Mouse (Mus musculus): ENCODE data around the gene Hist2h2ab.
A peak's percentile ranks its signal among the peaks of the same experiment; 100 is the strongest.
"Not testable (repeated sequence)": the region's sequence is repeated elsewhere in the genome, so short reads cannot be mapped to it uniquely, and the experiment has no call there.

Gene Hist2h2ab

DNA sequence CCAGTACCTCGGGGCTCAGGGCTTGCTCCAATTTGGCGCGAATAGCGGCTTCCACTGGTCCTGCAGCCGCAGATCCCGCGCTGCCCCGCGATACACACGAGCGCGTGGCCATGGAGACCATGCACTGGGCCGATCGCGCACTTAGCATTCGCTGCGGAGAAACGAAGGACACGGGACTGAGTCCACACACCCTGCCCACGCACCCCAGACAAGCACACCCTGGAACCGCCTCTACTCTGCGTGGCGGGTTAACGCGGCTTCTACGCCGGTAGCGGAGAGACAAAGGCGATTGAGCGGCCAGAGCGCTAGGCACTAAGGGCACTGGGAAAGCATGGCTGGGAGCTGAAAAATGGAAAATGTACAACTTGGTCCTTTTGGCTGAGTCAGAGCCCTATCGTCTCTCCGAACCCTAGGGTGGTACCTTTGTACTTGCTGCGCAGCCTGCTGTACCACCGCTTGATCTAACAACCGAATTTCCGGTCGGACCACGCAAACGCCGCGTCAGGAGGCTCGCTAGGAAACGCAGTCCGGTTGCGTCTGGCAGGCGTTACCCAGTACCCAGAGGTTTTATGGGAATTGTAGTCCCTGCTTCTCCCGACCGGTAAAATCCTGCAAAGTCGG is 22.4 kb upstream of the Hist2h2ab start:
- peak; percentile 84 for DNase-seq (ENCODE audit: extremely low spot score, low spot score)

DNA sequence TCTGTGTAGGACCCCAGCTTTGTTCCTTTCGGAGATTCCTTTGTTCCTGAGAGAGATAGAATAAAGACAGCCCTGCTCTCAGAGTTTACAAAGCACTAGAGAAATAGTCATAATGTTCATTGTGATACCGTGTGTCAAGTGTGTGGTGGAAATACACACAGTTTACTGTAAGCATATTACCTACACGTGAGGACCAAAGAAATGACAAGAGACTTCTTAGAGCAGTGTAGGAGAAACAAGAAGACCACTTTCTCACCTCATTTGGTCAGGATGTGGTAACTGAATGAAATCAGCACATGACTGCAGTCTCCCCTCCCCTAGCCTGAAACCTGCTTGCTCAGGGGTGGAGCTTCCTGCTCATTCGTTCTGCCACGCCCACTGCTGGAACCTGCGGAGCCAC is 21.5 kb upstream of the Hist2h2ab start:
- no peak for DNase-seq (ENCODE audit: extremely low spot score, low spot score)

DNA sequence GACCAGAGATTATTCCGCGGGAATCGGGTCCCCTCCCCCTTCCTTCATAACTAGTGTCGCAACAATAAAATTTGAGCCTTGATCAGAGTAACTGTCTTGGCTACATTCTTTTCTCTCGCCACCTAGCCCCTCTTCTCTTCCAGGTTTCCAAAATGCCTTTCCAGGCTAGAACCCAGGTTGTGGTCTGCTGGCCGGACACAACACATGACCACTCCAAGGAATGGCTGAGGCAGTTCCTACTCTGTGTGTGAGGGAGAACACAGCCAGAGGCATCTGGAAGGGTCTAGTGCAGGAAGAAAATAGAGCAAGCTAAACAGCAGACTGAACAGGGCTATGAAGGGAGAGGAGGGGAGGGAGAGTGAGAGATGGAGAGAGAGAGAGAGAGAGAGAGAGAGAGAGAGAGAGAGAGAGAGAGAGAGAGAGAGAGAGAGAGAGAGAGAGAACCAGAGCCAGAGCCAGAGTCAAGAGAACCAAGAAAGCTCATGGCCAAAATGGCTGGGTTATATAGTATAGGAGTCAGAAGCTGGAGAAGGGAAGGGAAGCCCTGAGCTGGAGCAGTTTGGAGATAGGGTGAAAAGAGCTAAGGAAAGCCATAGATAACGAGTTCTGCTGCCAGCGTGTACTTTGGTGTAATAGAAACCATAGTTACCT is 20.9 kb upstream of the Hist2h2ab start:
- not testable (repeated sequence) for DNase-seq (ENCODE audit: extremely low spot score, low spot score)

DNA sequence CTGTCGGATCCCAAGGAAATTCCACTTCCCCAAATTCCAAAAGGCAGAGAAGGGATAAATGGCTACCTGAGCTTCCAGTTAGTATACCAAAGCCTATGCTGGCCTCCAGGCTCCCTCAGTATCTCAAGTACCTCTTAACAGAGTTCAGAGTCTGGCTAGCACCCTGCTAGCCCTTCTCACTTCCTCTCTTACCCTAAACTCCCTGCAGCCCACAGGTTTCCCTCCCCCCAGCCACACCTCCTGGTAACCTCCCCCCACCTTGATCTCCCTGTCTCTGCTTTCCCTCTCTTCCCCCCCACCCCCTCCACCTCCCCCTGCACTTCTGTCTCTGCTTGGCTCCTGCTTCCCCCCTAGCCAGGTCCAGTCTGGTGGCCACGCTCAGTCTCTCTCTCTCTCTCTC is 19.9 kb upstream of the Hist2h2ab start:
- no peak for DNase-seq (ENCODE audit: extremely low spot score, low spot score)

DNA sequence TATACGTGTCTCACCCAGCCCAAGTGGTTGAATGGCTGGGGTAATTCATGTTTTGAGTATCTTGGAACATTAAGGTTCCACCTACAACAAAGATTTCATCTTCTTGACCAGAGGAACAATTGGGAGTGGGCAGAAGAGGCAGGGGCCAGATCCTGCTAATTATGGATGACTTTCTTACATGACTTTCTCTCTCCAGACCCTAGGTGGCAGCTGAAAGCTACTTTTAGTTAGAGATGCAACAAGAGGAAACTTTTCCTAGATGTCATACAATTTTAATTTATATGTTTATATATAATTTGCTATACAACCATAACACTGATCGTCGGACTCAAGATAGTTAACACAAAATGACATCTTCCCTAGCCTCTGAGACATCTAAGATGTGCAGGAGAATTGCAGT is 11.8 kb upstream of the Hist2h2ab start:
- no peak for DNase-seq (ENCODE audit: extremely low spot score, low spot score)

DNA sequence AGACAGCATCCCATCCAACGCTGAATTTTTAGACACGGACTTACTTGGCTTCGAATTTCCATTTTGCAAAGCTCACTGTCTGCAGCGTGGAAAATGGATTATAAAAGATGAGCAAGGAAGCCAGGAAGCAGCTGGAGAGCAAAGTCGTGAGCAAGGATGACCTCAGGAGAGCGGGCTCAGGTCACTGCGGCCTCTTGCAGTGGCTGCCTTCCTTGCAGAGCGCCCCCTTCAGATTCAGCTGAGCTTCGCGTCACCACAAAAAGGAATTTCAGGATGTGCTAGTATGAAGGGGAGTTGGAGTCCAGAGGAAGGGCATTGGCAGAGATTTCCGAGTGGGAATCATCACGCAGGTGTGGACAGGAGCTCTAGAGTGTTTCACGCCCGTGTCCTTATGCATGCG is 10.4 kb upstream of the Hist2h2ab start:
- DNase-seq (ENCODE audit: extremely low spot score, low spot score), result peak; percentile 24

DNA sequence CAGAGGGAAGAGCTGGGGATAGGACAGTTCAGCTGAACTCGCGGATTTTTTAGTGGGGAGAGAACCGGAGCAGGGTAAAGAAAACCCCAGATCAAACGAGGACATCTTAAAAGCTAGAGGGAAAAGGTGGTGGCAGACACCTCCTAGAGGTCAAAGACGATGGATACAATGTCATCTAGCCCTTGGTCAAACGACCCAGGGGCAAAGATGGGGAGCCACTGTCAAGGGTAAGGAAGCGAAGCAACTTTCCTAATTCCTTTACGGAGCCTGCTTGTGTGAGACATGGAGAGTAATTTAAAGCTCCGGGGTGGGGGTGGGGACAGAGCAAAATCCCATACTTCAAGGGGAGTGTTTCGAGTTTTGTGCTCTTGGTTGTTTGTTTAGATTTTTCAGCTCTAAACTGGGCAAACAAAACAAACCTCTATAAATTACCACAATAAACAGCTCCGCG is 449 bp upstream of the Hist2h2ab start:
- DNase-seq (ENCODE audit: extremely low spot score, low spot score), result peak; percentile 61

DNA sequence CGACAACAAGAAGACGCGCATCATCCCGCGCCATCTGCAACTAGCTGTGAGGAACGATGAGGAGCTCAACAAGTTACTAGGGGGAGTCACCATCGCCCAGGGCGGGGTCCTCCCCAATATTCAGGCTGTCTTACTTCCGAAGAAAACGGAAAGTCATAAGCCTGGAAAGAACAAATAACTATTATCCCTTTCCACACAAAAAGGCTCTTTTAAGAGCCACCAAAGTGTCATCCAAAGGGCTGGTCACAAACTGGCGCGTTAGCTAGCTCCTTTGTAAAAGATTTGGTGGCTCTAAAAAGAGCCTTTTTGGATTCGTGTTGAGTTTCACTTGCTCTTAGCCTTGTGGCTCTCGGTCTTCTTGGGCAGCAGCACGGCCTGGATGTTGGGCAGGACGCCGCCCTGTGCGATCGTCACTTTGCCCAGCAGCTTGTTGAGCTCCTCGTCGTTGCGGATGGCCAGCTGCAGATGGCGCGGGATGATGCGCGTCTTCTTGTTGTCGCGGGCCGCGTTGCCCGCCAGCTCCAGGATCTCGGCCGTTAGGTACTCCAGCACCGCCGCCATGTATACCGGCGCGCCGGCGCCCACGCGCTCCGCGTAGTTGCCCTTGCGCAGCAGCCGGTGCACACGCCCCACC is 583 bp downstream of the Hist2h2ab start:
- not testable (repeated sequence) for DNase-seq (ENCODE audit: extremely low spot score, low spot score)

DNA sequence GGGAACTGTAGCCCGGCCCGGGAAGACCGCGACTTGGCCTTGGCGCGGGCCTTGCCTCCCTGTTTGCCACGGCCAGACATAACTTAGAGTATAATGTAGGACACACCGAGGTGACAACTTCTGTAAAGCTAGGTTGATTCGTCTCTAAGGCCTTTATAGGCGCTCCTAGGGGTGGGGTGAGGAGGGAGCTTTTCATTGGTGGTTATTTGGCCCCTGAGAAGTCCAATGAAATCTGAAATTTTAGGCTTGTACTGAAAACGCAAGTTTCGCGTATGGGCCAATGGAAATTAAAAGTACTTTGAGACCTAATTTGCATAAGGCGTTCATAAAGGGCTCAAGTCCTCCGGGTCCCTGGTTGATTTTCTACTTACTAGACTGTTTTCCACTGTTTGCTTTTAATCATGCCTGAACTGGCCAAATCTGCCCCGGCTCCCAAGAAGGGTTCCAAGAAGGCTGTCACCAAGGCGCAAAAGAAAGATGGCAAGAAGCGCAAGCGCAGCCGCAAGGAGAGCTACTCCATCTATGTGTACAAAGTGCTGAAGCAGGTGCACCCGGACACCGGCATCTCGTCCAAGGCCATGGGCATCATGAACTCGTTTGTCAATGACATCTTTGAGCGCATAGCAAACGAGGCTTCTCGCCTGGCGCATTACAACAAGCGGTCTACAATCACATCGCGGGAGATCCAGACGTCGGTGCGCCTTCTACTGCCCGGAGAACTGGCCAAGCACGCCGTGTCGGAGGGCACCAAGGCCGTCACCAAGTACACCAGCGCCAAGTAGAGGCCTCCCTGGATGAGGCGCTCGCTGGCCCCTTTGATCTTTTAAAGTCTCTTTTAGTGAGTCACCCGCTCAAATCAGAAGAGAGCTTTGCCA is 1.3 kb downstream of the Hist2h2ab start, which contains the start of the genes Hist2h2ac and Hist2h2be:
TSS of gene Hist2h2ac (minus strand) at position 116 of the 875 bp plus-strand sequence.
TSS of gene Hist2h2be (plus strand) at position 355 of the 875 bp plus-strand sequence.
- peak; percentile 80 for DNase-seq (ENCODE audit: extremely low spot score, low spot score)

DNA sequence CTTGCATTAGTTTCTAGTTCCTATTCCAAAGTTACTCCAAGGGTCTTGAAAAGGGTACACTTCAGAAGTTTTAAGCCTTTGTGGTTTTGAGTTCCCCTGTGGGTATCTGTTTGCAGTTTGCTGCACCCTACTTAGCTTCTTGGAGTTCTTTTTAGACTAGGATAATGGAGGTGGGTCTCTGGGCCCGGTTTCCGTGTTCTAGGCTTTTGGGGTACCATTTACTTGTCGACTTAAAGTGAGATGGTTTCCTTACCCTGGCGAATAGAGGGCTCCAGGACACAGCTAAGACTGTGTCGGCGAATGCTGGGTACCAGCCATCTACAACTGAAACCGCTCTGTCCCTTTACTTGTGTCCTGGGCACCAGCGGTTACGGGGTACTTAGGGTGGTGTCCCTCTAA is 2.0 kb downstream of the Hist2h2ab start:
- no peak for DNase-seq (ENCODE audit: extremely low spot score, low spot score)

DNA sequence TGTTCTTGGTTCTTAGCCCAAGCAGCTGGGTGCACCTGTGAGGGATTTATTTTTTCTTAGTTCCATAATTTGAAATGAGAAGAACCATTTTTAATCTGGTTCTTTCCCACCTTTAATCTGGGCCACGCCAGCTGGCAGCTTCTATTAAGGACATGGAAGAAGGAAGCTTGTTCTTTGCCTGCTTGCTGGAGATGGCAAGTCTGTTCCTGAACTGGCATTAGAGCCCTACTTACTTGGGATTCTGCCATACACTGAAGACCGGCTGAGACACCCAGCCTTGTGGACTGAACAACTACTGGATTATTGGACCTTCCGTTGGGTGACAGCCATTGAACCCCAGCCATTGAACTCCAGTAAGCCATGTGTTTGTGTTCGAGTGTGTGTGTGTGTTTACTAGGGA is 3.1 kb downstream of the Hist2h2ab start:
- DNase-seq (ENCODE audit: extremely low spot score, low spot score), result no peak

DNA sequence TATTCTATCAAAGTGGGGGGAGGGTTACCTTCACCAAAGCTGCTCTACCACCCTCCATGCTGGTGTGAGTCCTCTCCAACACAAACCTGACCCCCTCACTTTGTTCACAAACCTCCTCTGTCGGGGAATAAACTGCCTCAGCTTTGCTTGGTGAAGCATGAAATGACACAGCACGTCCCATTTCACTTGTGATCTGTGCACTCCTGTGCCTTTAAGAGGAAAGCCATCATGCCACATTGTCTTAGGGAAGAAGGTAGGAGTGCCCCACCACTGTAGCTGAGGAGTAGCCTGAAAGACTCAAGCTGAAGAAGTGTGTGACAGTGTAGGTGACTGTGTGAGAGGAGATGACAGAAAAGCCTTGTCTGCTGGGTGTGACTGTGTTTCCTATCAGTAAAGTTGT is 5.8 kb downstream of the Hist2h2ab start:
- DNase-seq (ENCODE audit: extremely low spot score, low spot score), result no peak

DNA sequence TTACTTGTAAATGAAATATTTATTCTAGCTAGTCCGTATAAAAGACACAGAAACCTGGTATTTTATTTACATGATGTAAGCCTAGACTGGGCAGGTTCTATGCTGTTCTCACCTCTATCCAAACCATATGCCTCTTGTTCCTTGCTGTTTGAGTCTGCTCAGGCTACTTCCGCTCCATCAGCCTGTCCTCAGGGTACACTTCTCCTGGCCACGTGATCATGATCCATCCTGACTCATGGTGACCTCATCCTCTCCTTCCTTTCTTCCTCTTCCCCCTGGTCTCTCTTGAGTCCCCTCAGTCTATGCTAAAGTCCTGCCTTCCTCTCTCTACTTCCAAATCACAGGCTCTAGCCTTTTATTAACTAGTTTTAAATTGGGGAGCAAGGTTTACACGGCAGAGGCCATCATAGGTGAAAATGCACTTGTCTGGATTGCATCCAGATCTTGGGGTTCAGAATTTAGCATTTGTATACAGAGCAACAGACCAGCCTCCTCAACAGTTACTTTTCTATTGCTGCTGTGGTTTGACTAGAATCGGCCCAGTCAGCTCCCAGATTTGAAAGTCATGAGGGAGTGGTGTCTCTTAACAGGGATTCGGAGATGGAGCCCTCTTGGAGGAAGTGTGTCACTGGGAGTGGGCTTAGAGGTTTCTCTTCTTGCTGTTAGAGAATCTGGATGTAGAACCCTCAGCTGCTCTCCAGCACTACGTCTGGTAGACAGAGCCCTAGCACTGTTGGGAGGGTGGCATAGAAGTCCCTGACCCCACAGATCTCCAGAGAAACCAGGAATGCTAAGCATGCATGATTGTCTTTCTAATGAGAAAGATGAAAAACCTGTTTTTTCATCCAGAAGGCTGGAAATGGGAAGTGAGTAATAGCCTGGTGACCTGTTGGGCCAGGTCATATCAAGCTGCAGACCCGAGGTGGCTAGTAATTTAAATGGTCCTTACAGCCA is 7.3 kb downstream of the Hist2h2ab start:
- no peak for DNase-seq (ENCODE audit: extremely low spot score, low spot score)

DNA sequence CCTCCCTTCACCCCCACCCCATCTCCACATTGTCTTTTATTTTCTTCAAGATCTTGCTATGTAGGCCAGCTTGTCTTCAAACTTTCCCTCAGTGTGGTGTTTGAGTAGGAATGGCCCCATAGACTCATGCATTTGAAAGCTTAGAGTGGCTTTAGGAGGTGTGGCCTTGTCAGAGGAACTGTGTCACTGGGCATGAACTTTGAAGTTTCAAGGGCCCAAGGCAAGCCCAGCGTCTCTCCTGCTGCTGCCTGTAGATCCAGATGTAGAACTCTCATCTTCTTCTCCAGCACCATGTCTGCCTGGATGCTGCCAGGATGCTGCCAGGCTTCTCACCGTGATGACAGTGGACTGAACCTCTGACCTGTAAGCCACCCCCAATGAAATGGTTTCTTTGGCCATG is 9.2 kb downstream of the Hist2h2ab start:
- DNase-seq (ENCODE audit: extremely low spot score, low spot score), result no peak

DNA sequence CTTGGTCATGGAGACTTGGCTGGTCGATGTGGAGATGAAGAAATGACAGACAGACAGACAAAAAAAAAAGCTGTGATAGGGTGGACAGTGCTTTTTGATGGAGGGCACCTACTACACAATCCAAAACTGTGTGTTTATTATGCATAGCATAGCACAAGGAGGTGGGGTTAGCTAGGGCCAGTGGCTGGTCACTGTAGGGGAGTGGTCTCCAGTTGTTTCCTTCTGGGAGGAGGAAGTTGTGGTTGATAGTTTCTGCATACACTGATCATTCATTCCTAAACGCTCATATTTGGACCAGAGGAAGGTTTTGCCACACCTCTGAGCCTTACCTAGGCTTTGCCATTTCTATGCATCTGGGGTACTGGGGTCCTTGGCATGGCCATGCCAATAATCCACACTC is 10.7 kb downstream of the Hist2h2ab start:
- no peak for DNase-seq (ENCODE audit: extremely low spot score, low spot score)

DNA sequence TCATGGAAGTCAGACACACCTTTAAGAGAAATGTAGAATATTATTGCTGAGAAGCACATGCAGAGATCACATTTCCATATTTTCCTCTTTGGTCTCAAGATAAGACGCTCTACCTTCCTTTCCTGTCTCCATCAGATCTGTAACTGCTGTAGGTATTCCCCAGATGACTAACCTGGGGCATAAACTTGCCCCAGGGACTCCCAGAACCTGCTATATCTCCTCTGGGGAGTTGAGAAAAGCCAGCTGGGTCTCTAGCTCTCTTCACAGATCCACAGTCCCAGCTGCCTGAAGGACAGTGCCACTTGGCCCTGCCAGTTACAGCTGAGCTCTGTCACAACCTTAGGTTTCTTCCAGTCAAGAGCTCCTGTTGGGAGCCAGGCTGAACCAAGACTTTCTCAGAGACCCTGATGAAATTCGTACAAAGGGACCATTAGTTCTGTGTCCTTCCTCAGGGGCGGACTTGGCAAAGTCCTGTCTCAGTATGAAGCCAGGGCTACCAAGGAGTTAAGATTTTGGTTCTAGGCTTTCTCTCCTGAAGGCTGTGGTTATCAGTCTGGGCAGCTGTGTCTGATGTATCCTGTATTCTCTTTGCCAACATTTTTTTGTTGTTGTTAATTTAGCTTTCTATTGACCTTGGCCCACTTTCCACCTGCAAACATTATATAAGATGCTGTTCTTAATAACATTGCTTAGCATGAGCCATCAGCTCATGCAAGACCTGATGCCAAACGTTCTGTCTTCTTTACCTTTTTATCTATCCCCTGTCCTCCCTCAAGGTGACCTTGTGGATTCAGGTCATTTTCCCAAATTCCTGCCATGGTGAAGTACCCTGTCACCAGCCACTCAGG is 11.5 kb downstream of the Hist2h2ab start:
- DNase-seq (ENCODE audit: extremely low spot score, low spot score), result no peak

DNA sequence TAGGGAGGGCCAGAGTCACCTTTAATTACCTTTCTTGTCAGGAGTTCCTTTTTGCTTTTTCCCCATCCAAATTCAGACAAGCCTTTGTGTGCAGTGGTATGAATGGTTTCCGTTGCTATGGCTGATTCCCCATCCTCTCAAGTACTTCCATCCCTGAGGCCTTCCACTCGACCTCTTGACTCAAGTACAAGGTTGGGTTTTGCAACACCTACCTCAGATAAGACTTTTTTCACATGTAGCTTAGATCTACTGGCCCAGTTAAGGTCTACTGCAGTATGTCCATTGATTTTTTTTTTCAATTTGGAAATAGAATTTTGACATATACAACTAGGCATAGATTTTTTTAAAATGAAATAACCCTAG is 12.1 kb downstream of the Hist2h2ab start:
- no peak for DNase-seq (ENCODE audit: extremely low spot score, low spot score)

DNA sequence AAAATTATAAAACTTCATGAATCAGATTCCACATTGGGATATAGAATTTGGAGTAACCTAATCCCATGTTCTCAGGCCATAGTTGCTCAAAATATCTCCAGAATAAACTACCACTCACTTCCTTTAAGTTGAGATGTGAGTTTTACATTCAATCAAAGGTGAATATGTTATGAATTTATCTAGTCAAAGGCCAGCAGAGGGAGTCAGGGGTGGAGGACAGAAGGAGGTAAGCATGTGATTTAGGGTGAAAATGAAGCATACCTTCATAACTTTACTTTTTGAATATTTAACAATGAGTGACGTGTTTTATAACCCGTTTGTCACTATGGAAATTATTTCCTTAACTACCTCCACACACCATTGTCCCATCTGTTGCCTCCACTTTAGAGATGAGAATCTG is 15.2 kb downstream of the Hist2h2ab start:
- no peak for DNase-seq (ENCODE audit: extremely low spot score, low spot score)

DNA sequence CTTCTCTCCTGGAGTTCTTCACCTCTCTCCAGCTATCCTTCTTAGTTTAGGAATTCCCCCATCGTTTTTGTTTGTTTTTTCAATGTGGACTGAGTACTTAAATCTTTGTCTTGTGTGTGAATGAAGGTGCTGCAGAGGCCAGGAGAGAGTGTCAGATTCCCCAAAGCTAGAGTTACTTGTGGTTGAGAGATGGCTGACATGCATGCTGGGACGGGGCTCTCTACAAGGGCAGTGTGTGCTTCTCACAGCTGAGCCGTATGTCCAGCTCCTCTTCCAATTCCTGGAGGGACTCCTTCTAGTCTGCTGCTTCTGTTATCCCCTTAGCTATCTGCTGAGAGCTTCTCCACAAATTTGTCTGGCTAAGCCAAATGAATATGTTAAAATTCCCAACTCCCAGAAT is 16.2 kb downstream of the Hist2h2ab start:
- no peak for DNase-seq (ENCODE audit: extremely low spot score, low spot score)
